Mouse (Mus musculus) CD4-positive, CD25-positive, alpha-beta regulatory T cell, adult 2 months (primary cell): ENCODE results near the gene Dctd.
"Not testable (repeated sequence)": the region's sequence is repeated elsewhere in the genome, so short reads cannot be mapped to it uniquely, and the experiment has no call there.

Source experiments
- DNase-seq: peaks from one replicate; pipeline ENCODE4 v3.0.0-alpha.2; 2012; ENCODE audit warnings: low read depth, low spot score

Dctd gene

GRCm38 (mm10) chr8:48145766-48146165 is 46.9 kb downstream of the Dctd start:
- DNase-seq = no peak

- DNase-seq = no peak
Observed at GRCm38 (mm10) chr8:48146449-48146848, 47.6 kb downstream of the Dctd start.

DNA sequence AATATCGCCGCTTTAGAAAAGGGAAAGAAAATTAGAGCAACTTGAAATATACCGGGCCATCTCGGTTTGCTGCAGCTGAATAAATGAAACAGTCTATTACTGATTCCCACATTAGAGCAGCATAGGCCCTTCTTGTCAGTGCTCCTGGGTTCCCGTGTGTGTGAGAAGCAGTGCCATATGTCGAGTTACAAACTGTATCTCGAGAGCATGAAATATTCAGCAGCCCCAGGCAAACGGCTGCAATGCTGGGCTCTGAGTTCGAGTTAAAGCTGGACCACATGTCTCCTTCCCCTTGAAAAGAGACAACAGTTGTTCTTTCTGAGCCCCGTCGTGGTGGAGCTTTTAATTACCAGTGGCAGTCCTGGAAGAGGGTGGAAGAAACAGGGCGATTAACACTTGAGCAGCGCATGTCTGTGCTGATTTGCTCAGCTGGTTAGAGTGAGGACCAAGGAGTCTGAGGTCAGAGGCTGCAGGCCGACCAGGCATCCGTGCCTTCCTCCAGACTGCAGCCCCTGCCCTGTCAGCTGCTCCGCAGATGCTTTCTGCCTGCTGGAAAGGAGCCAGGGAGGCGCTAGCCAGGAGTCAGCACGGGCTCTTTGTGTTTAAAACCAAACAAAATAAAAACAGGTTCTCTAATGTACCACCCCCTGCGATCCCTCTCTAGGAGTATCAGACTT is 53.3 kb downstream of the Dctd start:
- no peak for DNase-seq

DNA sequence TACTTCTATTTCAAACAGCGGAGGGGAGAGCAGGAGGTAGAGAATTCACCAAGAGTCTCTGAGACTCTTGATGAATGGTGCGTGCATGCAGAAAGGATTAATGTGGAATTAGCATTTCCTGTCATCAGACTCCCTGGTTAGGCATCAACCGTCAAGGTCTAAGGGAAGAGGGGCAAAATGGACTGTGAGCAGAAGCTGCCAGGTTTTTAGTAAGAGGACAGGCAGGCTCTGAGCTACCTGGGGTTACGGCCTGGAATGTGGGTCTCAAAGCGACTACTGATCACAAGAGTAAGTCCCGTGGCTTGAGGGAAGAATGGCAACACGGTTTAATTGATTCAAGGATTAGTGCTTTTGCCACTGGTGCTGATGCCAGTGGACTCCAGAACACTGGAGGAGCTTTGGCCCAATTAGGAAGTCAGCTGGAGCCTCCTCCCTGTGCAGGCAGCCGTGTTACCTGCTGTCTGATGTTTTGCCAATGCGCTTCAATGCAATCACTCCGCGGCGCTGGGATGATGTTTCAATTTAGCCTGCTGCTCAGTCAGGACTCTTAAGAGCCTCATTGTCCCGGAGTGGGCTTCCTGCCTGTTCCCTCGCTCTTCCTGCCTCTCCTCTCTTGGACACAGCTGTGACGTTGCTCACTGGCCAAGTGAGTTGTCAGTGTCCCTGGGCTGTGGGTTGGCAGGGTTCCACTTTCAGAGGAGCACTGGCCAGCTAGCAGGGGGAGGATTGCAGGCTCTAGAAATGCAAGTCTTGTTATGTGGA is 54.6 kb downstream of the Dctd start:
- DNase-seq = no peak

DNA sequence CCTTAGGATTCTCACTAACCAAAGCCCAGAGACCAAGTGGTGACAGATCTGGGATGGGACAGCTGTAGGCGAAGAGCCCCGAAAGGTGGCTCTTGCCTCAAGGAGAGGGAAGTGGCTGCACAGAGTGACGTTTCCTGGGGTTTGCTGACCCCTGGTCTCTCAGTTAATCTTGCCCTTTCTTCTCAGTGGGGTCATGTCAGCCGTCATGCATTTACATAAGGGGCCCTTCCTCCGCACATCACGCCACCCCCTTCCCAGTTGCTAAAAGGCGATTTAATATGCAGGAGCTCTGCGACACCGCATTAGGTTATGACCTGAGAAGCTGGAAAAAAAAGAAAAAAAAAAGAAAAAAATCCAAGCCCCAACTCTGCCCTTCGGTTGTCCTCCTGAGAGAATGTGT is 58.8 kb downstream of the Dctd start:
- no peak for DNase-seq

GRCm38 (mm10) chr8:48158560-48159217 is 59.8 kb downstream of the Dctd start:
- DNase-seq = no peak

GRCm38 (mm10) chr8:48177406-48177805 is 78.5 kb downstream of the Dctd start:
- no peak for DNase-seq

GRCm38 (mm10) chr8:48177876-48178275 is 79.0 kb downstream of the Dctd start:
- DNase-seq = no peak

GRCm38 (mm10) chr8:48178993-48179392 is 80.1 kb downstream of the Dctd start:
- no peak for DNase-seq

DNA sequence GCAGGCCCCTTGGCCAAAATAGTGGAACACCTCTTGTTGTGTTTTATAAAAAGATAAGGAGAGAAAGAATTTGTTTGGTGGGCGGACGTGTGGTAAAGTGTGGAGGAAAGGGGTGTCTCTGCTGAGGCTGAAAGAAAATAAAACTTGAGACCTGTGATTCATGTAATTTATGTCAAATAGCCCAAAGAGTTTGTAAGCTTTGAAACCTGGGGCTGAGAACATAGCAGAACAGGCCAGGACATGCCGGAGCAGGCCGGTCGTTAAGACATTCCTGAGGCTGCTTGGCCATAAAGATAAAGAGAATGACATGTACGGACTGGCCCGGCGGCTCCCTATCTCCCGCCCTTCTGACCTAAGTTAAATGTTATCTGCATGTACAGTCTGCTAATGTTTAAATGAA is 81.3 kb downstream of the Dctd start:
- DNase-seq = not testable (repeated sequence)

GRCm38 (mm10) chr8:48181000-48181399 is 82.1 kb downstream of the Dctd start:
- DNase-seq = no peak

- no peak for DNase-seq
Observed at GRCm38 (mm10) chr8:48183758-48184157, 84.9 kb downstream of the Dctd start.

- no peak for DNase-seq
Observed at GRCm38 (mm10) chr8:48188586-48188985, 89.7 kb downstream of the Dctd start.

DNA sequence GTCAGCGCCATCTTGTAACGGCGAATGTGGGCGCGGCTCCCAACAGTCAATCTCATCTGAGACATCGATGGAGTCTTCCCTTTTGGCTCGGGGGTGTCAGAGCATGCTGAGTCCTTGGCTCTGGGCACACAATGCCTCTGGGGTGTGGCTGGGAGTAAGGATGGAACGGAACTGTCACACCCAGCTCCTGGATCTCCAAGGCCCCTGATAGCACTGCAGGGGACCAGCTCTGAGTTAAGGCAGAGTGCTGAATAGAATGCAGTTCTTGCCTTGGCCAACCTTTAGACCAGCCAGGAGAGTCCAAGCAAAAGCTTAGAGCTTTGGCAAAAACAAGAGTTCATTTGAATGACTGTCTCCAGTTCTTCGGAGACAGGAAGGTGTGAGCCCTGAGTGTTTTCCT is 97.1 kb downstream of the Dctd start:
- DNase-seq = no peak

DNA sequence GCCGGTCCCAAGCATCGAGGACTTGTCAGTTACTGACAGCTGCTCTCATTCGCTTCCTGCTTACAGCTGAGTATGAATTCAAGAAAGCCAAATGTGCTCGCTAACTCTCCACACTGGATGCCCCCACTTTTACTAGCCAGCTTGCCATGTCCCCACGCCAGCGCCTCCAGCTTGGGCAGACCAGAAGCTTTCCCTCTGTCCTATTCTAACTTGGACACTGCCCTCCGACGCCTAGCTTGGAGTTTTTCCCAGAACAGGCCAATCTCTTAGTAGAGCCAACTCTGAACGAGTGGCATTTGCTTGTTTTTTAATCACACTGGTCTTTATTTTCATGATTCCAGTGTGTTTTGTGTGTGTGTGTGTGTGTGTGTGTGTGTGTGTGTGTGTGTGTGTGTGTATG is 100.3 kb downstream of the Dctd start:
- no peak for DNase-seq

DNA sequence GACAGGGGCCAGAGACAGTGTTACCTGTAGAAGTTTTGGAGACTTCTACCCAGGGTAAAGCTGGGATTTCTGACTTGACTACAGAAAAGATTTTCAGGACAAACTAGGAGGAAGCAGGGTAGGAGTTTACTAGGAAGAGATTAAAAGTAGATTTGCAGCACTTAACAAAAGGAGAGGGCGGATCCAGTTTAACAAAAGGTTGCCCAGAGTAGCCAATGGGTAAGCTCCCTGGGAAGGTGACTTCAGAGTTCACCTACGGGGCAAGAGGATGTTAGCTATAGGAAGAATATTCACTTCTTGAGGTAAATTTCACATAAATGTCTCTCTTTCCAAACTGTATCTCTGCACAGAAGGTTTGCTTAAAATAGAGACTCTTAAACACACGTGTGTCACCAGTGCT is 103.7 kb downstream of the Dctd start:
- no peak for DNase-seq
